Mouse (Mus musculus) adrenal gland, postnatal 25 days (tissue): ENCODE results near the gene Smarcd2. TPM values are rescaled to one million over a fixed set of nuclear protein-coding genes. Genes with fewer than 3 reads are reported as not detected.

Source experiments
- DNase-seq: peaks from one replicate; pipeline ENCODE4 v3.0.0; 2021; ENCODE audit warnings: mixed read lengths
- total RNA-seq: library from RNA; stranded (reverse); gene quantifications from 2 replicates; pipeline ENCODE4 v1.2.3, GENCODE M21; 2021

Smarcd2 gene
- total RNA-seq, 1 experiment from 2014 or later, result 114 TPM

DNA sequence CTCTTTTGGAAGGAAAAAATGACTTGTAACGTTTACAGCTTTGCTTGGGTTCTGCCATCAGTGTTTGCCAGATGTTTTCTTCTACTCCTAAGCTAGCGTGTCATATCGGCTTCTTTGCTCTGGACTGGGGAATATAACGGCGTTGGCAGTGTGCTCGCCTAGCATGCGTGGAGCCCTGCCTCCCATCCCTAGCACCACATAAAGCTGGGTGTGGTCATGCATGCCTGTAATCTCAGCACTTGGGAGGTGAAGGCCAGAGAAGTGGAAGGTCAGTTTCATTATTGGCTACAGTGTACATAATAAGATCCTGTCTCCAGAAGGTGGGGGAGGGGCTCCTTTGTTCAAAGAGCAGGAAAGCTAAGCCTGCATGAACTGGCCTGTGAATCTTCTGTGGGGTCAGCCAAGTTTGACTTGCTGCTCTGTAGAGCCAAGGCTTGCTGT lies 2.2 kb upstream of the Smarcd2 start:
- DNase-seq, result no peak

- DNase-seq, result no peak
These were observed 1.6 kb upstream of the Smarcd2 start for GRCm38 (mm10) chr11:106274374-106274773.

DNA sequence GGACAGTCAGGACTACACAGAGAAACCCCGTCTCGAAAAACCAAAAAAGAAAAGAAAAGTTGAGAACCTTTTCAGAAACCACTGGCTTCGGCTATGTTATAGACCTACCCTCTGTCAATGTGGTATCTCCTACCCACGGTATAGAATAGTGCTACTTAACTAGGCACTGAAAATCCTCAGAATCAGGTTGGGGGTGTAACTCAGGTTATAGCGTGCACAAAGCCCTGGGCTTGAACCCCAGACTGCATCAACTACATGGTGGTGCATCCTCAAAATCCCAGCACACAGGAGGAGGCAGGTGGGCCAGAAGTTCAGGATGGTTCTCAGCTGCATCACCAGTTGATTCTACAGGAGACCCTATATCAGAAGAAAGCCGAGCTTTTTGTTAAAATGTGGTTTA lies 1.0 kb upstream of the Smarcd2 start:
- DNase-seq, result no peak

GRCm38 (mm10) chr11:106273311-106273684 lies 526 bp upstream of the Smarcd2 start:
- DNase-seq, result no peak

DNA sequence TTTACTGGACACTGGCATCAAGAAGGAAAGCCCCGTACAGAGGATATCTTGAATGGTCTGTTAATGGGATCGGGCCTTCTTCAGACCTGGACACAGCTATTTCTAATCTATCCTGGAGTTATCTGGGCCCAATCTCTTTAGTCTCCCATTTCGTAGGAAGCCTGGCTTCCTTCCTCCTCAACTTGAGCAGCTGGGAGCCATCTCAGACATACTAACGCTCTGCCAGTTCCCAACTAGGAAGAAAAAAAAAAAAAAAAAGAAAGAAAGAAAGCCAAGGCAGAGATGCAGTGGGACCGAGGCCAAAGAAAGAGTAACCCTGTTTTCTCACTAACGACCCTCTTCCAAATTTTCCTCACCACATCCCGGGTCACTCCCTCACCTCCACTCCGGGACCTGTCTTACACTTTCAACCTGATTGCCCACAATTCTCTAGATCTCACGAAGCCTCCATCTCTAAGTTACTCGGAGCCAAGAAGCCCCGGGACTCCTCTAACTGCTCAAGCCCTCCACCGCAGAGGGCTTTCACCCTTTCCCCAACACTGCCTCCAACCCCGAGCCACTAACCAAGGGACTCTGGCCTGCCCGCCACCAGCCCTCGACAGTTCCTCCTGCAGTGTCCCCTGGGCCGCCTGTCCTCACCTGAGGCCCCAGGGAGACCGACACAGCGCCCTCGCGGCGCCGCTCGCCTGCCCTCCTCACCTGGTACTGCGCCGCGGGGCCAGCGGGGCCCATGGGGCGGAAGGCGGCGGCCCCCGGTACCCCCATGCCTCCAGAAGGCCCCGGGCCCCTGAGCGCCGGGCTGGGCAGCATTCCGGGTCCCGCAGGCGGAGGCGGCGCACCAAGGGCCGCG lies 753 bp downstream of the Smarcd2 start:
- DNase-seq, result peak; percentile 53

DNA sequence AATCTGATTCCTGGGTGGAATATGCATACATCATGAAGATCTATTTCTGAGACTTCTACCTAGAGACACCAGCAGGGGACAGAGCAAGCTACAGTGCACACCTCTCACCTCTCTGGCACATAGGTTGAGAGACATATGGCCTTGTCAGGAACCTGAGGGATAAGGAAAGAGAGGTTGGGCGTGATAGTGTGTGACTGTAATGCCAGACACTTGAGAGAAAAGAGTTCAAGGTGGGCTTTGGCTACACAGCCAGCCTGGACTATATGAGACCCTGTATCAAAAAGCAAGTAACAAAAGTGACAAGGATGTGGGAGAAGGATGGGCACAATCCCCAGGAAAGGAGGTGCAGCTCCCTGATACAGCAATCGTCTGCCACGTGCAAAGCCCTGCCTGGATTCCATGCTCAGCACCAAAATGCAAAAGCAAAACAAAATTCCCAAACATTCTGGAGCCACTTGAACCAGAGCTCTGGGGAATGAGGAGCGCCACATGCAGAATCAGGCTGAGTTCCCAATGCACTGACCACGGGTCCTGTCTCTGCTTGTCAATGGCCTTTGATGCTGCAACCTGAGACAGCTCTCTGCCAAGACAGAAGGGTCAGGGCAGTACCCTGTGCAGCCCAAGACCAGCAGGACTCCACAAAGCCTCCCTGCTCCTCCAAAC lies 1.5 kb downstream of the Smarcd2 start:
- DNase-seq, result no peak

- no peak for DNase-seq
These were observed 3.7 kb downstream of the Smarcd2 start for GRCm38 (mm10) chr11:106269060-106269431.

DNA sequence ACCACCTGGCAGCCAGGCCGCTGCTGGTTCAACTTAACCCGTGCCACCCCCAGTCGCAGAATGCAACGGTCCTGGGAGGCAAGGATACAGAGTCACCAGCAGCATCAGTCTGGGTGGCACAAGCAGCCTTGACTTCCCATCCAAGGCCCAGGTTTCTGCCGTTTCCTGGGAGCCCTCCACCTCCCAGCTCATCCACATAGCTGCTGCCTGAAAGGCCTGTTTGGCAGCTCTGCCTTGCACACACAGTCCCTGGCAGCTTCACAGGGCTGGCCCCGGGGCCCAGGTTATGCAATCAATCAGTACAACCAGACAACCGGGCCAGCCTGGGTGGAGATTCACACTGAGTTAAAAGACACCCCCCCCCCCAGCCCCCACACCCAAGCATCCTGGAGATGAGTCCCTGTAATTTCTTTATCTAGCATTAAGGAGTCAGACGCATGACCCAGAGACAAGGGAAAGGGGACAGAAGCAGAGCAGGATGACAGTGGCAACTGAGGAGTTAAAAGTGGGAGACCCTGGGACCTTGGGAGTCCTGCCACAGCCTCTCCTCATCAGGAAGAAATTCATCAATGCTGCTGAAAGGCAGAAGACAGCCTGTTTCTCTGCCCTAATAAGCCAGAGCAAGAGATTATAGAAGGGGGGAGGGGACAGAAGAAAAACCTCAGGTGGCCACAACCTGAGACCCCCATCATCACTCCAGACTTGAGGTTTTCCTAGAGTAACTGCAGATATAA lies 4.3 kb downstream of the Smarcd2 start:
- DNase-seq, result peak; percentile 82

GRCm38 (mm10) chr11:106267871-106268270 lies 4.9 kb downstream of the Smarcd2 start:
- no peak for DNase-seq

DNA sequence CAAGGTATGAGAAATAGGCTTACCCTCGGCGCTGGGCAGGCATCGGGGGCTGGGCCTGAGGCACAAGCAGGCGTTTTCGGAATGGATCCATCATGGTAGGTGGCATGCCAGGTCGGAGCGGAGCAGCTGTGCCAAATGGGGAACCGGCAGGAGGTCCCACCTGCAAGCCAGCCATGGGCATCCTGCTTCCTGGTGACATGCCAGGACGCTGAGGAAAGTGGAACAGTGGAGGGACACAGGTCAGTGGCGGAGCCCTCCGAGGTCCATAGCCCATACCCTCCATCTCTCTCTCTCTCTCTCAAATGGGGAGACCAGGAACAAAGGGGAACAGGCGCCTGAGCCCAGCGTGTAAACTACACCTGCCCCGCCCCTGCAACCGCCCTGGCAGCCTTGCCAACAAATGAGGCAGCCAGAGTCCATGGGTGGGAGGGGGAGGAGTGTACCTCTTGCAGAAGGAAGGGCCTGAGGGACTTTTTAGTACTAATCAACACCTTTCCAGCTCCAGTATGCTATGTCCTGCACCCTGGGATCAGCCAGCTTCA lies 5.4 kb downstream of the Smarcd2 start:
- DNase-seq, result peak; percentile 72

- no peak for DNase-seq
These were observed 6.3 kb downstream of the Smarcd2 start for GRCm38 (mm10) chr11:106266431-106266830.

- no peak for DNase-seq
These were observed 7.2 kb downstream of the Smarcd2 start for GRCm38 (mm10) chr11:106265570-106265969.

DNA sequence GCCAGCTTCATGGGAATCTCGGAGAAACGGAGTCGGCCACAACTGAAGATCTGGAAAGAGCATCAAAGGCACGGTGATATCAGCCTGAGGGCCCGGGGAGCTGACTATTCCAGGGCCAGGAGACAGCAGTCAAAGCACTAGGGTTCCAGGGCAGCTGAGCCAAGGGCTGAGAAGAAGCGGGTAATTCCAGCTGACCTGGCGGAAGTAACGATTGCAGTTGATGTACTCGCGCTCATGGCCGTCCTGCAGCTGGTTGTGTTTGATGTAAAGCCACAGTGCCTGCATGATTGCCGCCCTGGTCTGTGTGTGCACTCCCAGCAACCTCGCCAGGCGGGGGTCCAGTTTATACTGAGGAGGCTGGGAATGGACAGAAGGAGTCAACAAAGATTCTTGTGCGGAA lies 7.8 kb downstream of the Smarcd2 start:
- DNase-seq, result no peak

GRCm38 (mm10) chr11:106263963-106264362 lies 8.8 kb downstream of the Smarcd2 start:
- no peak for DNase-seq

- DNase-seq, result no peak
These were observed 11.8 kb downstream of the Smarcd2 start for GRCm38 (mm10) chr11:106260826-106261450.

GRCm38 (mm10) chr11:106256775-106257174 lies 16.0 kb downstream of the Smarcd2 start:
- no peak for DNase-seq

- peak; percentile 99 for DNase-seq
These were observed 16.9 kb downstream of the Smarcd2 start, which contains the start of the genes Ftsj3 and Psmc5 for GRCm38 (mm10) chr11:106255685-106256451. Gene Ftsj3, minus strand, starts transcription at chr11:106256079. Gene Psmc5, plus strand, starts transcription at chr11:106256154.

DNA sequence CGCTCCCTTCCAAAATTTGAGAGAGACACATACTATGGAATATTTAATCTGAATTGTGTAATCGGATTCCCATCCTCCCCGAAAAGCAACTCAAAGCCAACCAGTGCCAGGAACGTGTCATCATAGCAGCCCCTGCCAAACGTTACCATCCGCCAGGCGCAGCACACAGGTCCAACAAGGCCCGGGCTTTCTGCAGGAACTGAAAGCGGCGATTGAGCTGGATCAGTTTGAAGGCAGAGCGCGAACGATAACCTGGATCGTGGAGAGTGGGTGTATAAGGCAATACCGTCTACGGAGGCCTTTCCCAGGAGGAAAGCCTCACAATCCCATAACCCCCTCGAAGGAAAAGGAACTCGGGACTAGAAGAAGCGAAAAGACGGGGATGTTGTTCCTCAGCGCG lies 17.6 kb downstream of the Smarcd2 start:
- DNase-seq, result no peak

GRCm38 (mm10) chr11:106254767-106255166 lies 18.0 kb downstream of the Smarcd2 start:
- DNase-seq, result no peak

- DNase-seq, result no peak
These were observed 23.4 kb downstream of the Smarcd2 start for GRCm38 (mm10) chr11:106249326-106249725.

- DNase-seq, result no peak
These were observed 25.9 kb downstream of the Smarcd2 start for GRCm38 (mm10) chr11:106246834-106247233.
